In the genomic region with DNA sequence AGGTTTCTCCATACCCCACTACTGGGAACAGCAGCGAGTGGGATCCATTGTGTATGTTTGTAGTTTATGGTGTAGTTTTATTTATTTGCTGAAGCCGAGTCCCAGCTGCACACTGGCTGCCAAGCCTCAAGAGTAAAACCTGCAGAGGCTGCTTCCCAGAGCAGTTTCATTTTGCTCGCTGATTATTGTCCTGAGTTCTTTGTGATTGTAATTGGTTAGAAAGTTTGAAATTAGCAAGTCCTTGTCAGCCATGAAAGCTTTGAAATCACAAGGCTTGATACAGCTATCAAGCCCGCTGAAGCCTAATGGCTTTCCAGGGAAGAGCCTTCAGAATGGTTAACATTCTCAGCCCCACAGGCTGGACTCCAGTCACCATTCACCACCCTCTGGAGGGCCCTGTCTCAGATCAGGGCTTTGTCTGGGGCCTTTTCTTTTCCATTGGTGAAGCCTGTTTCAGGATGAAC, we compare ENCODE assay signal across 10 mouse cellular contexts.
A peak's percentile ranks its signal among the peaks of the same experiment; 100 is the strongest.
DNase-seq lines count a peak whose midpoint lies in the region; ATAC-seq and TF ChIP-seq lines count a peak whose summit lies in the region.
"Had no signal": no experiment of that assay in that cellular context is flagged by ENCODE, and none has a peak within 500 bp of the region (broad histone marks: within the 10 kb centered on the region; RNA-seq: fewer than 3 reads in every experiment).

No protein-coding gene starts in this region.

- 22% methylated on average over 4 of the region's 4 CpGs for whole genome bisulfite sequencing in forebrain, embryonic 10.5 days
- WGBS in limb, embryonic 12.5 days: 23% methylated on average over 4 of the region's 4 CpGs
- WGBS in cerebellum, adult 2 months: 69% methylated on average over 4 of the region's 4 CpGs

- no peak for TF ChIP-seq POLR2A in testis, adult 2 months (IDR thresholded peaks at IDR 0.05; ENCODE audit: control insufficient read depth, low read depth, low read length)
- no peak for TF ChIP-seq POLR2A in cerebellum, adult 2 months (IDR thresholded peaks at IDR 0.05; ENCODE audit: borderline replicate concordance, insufficient read depth, low read length)

- no peak for TF ChIP-seq CTCF in testis, adult 2 months (IDR thresholded peaks at IDR 0.05; ENCODE audit: control insufficient read depth, insufficient read depth, insufficient replicate concordance, low read depth, low read length)
- no peak for TF ChIP-seq CTCF in cerebellum, adult 2 months (IDR thresholded peaks at IDR 0.05; ENCODE audit: borderline replicate concordance, insufficient read depth, low read depth, low read length)

- H3K4me1 ChIP-seq in testis, adult 2 months (ENCODE audit: control insufficient read depth, insufficient read depth, low read length): no peaks in the 10 kb centered on the region
- peaks cover 33% of the 10 kb centered on the region for H3K4me1 ChIP-seq in forebrain, embryonic 10.5 days
- H3K4me1 ChIP-seq in limb, embryonic 12.5 days (replicated peaks): peaks cover 22% of the 10 kb centered on the region
- H3K4me1 ChIP-seq in cerebellum, adult 2 months (ENCODE audit: control insufficient read depth, insufficient read depth, low read length): no peaks in the 10 kb centered on the region
- H3K4me1 ChIP-seq: intestine, embryonic 15.5 days had no signal

- peak overlapping the region; percentile 39 for H3K27ac ChIP-seq in testis, adult 2 months (ENCODE audit: control insufficient read depth, insufficient read depth, low read depth, low read length)
- H3K27ac ChIP-seq in forebrain, embryonic 10.5 days: peak overlapping the region; percentile 84
- H3K27ac ChIP-seq in limb, embryonic 12.5 days: peak overlapping the region; percentile 82
- no peak overlapping the region for H3K27ac ChIP-seq in cerebellum, adult 2 months (ENCODE audit: insufficient read depth, low read length)
- H3K27ac ChIP-seq: intestine, embryonic 15.5 days had no signal

- H3K4me2 ChIP-seq in limb, embryonic 12.5 days: peak overlapping the region; percentile 10; the same call in 1 of the 2 replicates
- H3K4me2 ChIP-seq: intestine, embryonic 15.5 days had no signal

- ATAC-seq in limb, embryonic 12.5 days (ENCODE audit: insufficient number of reproducible peaks, insufficient read depth, low FRiP score, low TSS enrichment, low read depth): no peak
- ATAC-seq: intestine, embryonic 15.5 days had no signal

- no peaks in the 10 kb centered on the region for H3K27me3 ChIP-seq in testis, adult 2 months (ENCODE audit: control insufficient read depth, insufficient read depth, low read length)
- no peaks in the 10 kb centered on the region for H3K27me3 ChIP-seq in forebrain, embryonic 10.5 days (ENCODE audit: poor library complexity, severe bottlenecking)
- H3K27me3 ChIP-seq in limb, embryonic 12.5 days: no peaks in the 10 kb centered on the region
- H3K27me3 ChIP-seq in cerebellum, adult 2 months (ENCODE audit: control insufficient read depth, insufficient read depth, low read length): no peaks in the 10 kb centered on the region
- H3K27me3 ChIP-seq: intestine, embryonic 15.5 days had no signal

- no peak overlapping the region for H3K9ac ChIP-seq in limb, embryonic 12.5 days (replicated peaks)
- H3K9ac ChIP-seq: intestine, embryonic 15.5 days had no signal

- H3K4me3 ChIP-seq in testis, adult 2 months (ENCODE audit: control insufficient read depth, low read depth, low read length): no peak overlapping the region
- no peak overlapping the region for H3K4me3 ChIP-seq in forebrain, embryonic 10.5 days
- no peak overlapping the region for H3K4me3 ChIP-seq in limb, embryonic 12.5 days (replicated peaks)
- H3K4me3 ChIP-seq in cerebellum, adult 2 months (replicated peaks; ENCODE audit: insufficient read depth, low read depth, low read length): no peak overlapping the region
- H3K4me3 ChIP-seq: intestine, embryonic 15.5 days had no signal

- H3K9me3 ChIP-seq in forebrain, embryonic 10.5 days: peaks cover 9% of the 10 kb centered on the region; the same call in 1 of the 2 replicates
- no peaks in the 10 kb centered on the region; the same call in 1 of the 2 replicates for H3K9me3 ChIP-seq in limb, embryonic 12.5 days
- H3K9me3 ChIP-seq: intestine, embryonic 15.5 days had no signal

- DNase-seq in testis, postnatal 14 days (ENCODE audit: low spot score): no peak
- peak; percentile 53 for DNase-seq in forebrain, embryonic 10.5 days (ENCODE audit: extremely low spot score, low spot score)
- DNase-seq in urinary bladder, postnatal 36 days (ENCODE audit: low spot score in 2 of 2): no peak
- no peak for DNase-seq in cerebellum, adult 2 months
- no peak for DNase-seq in right cerebral cortex, postnatal 25 days
- no peak for DNase-seq in layer of hippocampus, adult 11-12 months (ENCODE audit: low spot score)
- DNase-seq: thymus, postnatal 25 days had no signal

- H3K36me3 ChIP-seq in testis, adult 2 months (ENCODE audit: control insufficient read depth, insufficient read depth, low read length): no peaks in the 10 kb centered on the region
- no peaks in the 10 kb centered on the region for H3K36me3 ChIP-seq in forebrain, embryonic 10.5 days (replicated peaks)
- H3K36me3 ChIP-seq in limb, embryonic 12.5 days: no peaks in the 10 kb centered on the region
- H3K36me3 ChIP-seq: intestine, embryonic 15.5 days had no signal
